Mouse (Mus musculus) hindbrain, postnatal 0 days (tissue): ENCODE data around the gene Vmn2r8. TPM values are rescaled to one million over a fixed set of nuclear protein-coding genes. Genes with fewer than 3 reads are reported as not detected.
"Not testable (repeated sequence)": the region's sequence is repeated elsewhere in the genome, so short reads cannot be mapped to it uniquely, and the experiment has no call there.

Experiments
- ATAC-seq: fragments of 200-750 bp; cut with Nextera tagmentation; 2 replicates; pipeline ENCODE4 v1.8.0; 2017; ENCODE audit warnings: mild to moderate bottlenecking, moderate TSS enrichment, moderate library complexity
- DNase-seq: peaks from one replicate; pipeline ENCODE4 v3.0.0-alpha.2; 2015; ENCODE audit warnings: low spot score
- H3K27ac ChIP-seq: fragments of 300-500 bp; sonication (generic); 2 replicates; pipeline ENCODE4 v1.5.1; 2014; ENCODE audit warnings: mild to moderate bottlenecking
- H3K27me3 ChIP-seq: fragments of 300-500 bp; sonication (generic); 2 replicates; pipeline ENCODE4 v1.6.1; 2014; ENCODE audit warnings: low read length, mixed read lengths; ENCODE audit not compliant: insufficient read depth
- H3K36me3 ChIP-seq: fragments of 300-500 bp; sonication (generic); 2 replicates; pipeline ENCODE4 v1.6.1; 2014; ENCODE audit warnings: low read length, mixed read lengths; ENCODE audit not compliant: insufficient read depth
- H3K4me1 ChIP-seq: fragments of 300-500 bp; sonication (generic); 2 replicates; pipeline ENCODE4 v1.6.1; 2014; ENCODE audit warnings: antibody characterized with exemption, low read length, mixed read lengths; ENCODE audit not compliant: insufficient read depth
- H3K4me2 ChIP-seq: fragments of 300-500 bp; sonication (generic); 2 replicates; pipeline ENCODE4 v1.6.1; 2014; ENCODE audit warnings: low read depth, mild to moderate bottlenecking, low read length, moderate library complexity, mixed read lengths
- H3K4me3 ChIP-seq: fragments of 300-500 bp; sonication (generic); 2 replicates; pipeline ENCODE4 v1.5.1; 2014; ENCODE audit warnings: low read length
- H3K9ac ChIP-seq: fragments of 300-500 bp; sonication (generic); replicated peaks from 2 replicates; pipeline ENCODE4 v1.6.1; 2014; ENCODE audit warnings: mild to moderate bottlenecking, low read length, moderate library complexity, mixed read lengths
- H3K9me3 ChIP-seq: fragments of 300-500 bp; sonication (generic); 2 replicates; pipeline ENCODE4 v1.6.1; 2016; ENCODE audit warnings: low read length, mixed read lengths
- CTCF ChIP-seq: IDR thresholded peaks from 2 replicates; pipeline ENCODE4 v1.5.1; 2016; ENCODE audit warnings: antibody characterized with exemption, control low read depth, low read depth
- WGBS: fragments of 180-500 bp; shearing (Covaris S2); extraction: QIAGEN DNeasy Blood & Tissue Kit; methylation state at CpG from one replicate; pipeline ENCODE4 v1.1.7; 2014; 5-methylcytosine and 5-hydroxymethylcytosine counted together
- polyA plus RNA-seq: library from polyadenylated mRNA; unstranded; fragments of >200 nt; fragmentation: Nextera tagmentation; extraction: Ambion mirVana; gene quantifications from 2 replicates; pipeline ENCODE4 v1.2.1, GENCODE M21; 2015
- total RNA-seq: library from RNA; depleted of rRNA; stranded (reverse); fragments of >200 nt; gene quantifications from 2 replicates; pipeline ENCODE4 v1.2.3, GENCODE M21; 2014; rRNA removed

Gene Vmn2r8
- not detected in 2 replicates for total RNA-seq
- not detected in 2 replicates for polyA plus RNA-seq

- not testable (repeated sequence) for H3K4me3 ChIP-seq, H3K27ac ChIP-seq, H3K27me3 ChIP-seq, H3K4me1 ChIP-seq, H3K4me2 ChIP-seq, ATAC-seq, H3K9me3 ChIP-seq, DNase-seq, H3K36me3 ChIP-seq, H3K9ac ChIP-seq
- 76% methylated on average over 2 of the region's 2 CpGs for WGBS
Observed at GRCm38 (mm10) chr5:108808750-108809149, at the start of gene Vmn2r8. Gene Vmn2r8, minus strand, starts transcription at chr5:108808850.

- WGBS: 72% methylated on average over 1 of the region's 1 CpGs
- not testable (repeated sequence) for H3K4me2 ChIP-seq, H3K4me1 ChIP-seq, ATAC-seq, H3K9ac ChIP-seq, H3K27ac ChIP-seq, H3K4me3 ChIP-seq, H3K9me3 ChIP-seq, H3K36me3 ChIP-seq, H3K27me3 ChIP-seq, DNase-seq
Observed at GRCm38 (mm10) chr5:108852501-108852900, 43.9 kb upstream of the Vmn2r8 start, which contains the start of gene Vmn2r9. Gene Vmn2r9, minus strand, starts transcription at chr5:108852601.

GRCm38 (mm10) chr5:108849466-108849865 is 40.8 kb upstream of the Vmn2r8 start:
- Histone ChIP-seq H3K27ac (no peak overlapping the region), H3K36me3 (no peaks in the 10 kb centered on the region), H3K4me3 (no peak overlapping the region), H3K9ac (no peak overlapping the region), H3K4me2 (no peak overlapping the region), H3K4me1 (no peaks in the 10 kb centered on the region), H3K9me3 (no peaks in the 10 kb centered on the region), H3K27me3 (no peaks in the 10 kb centered on the region)
- 22% methylated on average over 1 of the region's 1 CpGs for WGBS
- no peak for DNase-seq
- TF ChIP-seq CTCF: no peak
- ATAC-seq: no peak

GRCm38 (mm10) chr5:108836156-108836555 is 27.5 kb upstream of the Vmn2r8 start:
- Histone ChIP-seq H3K9me3 (no peaks in the 10 kb centered on the region), H3K36me3 (no peaks in the 10 kb centered on the region), H3K4me1 (no peaks in the 10 kb centered on the region), H3K27ac (no peak overlapping the region), H3K9ac (no peak overlapping the region), H3K4me3 (no peak overlapping the region), H3K4me2 (no peak overlapping the region), H3K27me3 (no peaks in the 10 kb centered on the region)
- ATAC-seq (no peak), DNase-seq (peak; percentile 34)
- peak; percentile 59 for TF ChIP-seq CTCF
- WGBS: 81% methylated on average over 1 of the region's 1 CpGs

GRCm38 (mm10) chr5:108823276-108823675 is 14.6 kb upstream of the Vmn2r8 start:
- WGBS: 66% methylated on average over 2 of the region's 2 CpGs
- no peak overlapping the region for H3K4me2 ChIP-seq
- no peak for TF ChIP-seq CTCF
- no peaks in the 10 kb centered on the region for H3K9me3 ChIP-seq
- no peaks in the 10 kb centered on the region for H3K4me1 ChIP-seq
- no peaks in the 10 kb centered on the region for H3K27me3 ChIP-seq
- ATAC-seq (no peak), DNase-seq (peak; percentile 48)
- H3K9ac ChIP-seq: no peak overlapping the region
- H3K36me3 ChIP-seq: no peaks in the 10 kb centered on the region
- H3K27ac ChIP-seq: no peak overlapping the region
- no peak overlapping the region for H3K4me3 ChIP-seq

- no peak overlapping the region for H3K4me2 ChIP-seq
- H3K4me1 ChIP-seq: no peaks in the 10 kb centered on the region
- DNase-seq (no peak), ATAC-seq (no peak)
- H3K27me3 ChIP-seq: no peaks in the 10 kb centered on the region
- TF ChIP-seq CTCF: no peak
- H3K27ac ChIP-seq: no peak overlapping the region
- no peak overlapping the region for H3K9ac ChIP-seq
- H3K36me3 ChIP-seq: no peaks in the 10 kb centered on the region
- H3K4me3 ChIP-seq: no peak overlapping the region
- WGBS: 50% methylated on average over 1 of the region's 1 CpGs
- no peaks in the 10 kb centered on the region for H3K9me3 ChIP-seq
Observed at GRCm38 (mm10) chr5:108803646-108804045, 5.0 kb downstream of the Vmn2r8 start.

GRCm38 (mm10) chr5:108795263-108795662 is 13.4 kb downstream of the Vmn2r8 start, which contains the start of gene Tmed11:
Gene Tmed11, minus strand, starts transcription at chr5:108795363.
- not testable (repeated sequence) for H3K27ac ChIP-seq, H3K4me1 ChIP-seq, H3K27me3 ChIP-seq, H3K36me3 ChIP-seq, H3K9ac ChIP-seq, H3K9me3 ChIP-seq, H3K4me2 ChIP-seq, DNase-seq, H3K4me3 ChIP-seq, ATAC-seq
- 59% methylated on average over 2 of the region's 2 CpGs for WGBS
